Mouse (Mus musculus) left cerebral cortex, adult 18-20 months (tissue): ENCODE results near the gene 2410004P03Rik. TPM values are rescaled to one million over a fixed set of nuclear protein-coding genes. Genes with fewer than 3 reads are reported as not detected.
"Not testable (repeated sequence)": the region's sequence is repeated elsewhere in the genome, so short reads cannot be mapped to it uniquely, and the experiment has no call there.

Experiments used
- DNase-seq, 2 experiments: peaks; one replicate each; pipeline ENCODE4 v3.0.0; 2021 to 2022; ENCODE audit warnings: low spot score in 2 of 2, mixed read lengths in 1 of 2
- total RNA-seq, 2 experiments: library from RNA; stranded (reverse); gene quantifications; 2 replicates each; pipeline ENCODE4 v1.2.3; 2021

2410004P03Rik gene
- total RNA-seq, 2 experiments from 2014 or later, result 0.75 to 1.3 TPM

GRCm38 (mm10) chr12:17024554-17025110, 13.1 kb upstream of the 2410004P03Rik start:
- DNase-seq, result no peak

- no peak for DNase-seq
These were observed 10.6 kb upstream of the 2410004P03Rik start for GRCm38 (mm10) chr12:17022145-17022544.

GRCm38 (mm10) chr12:17021125-17021524, 9.6 kb upstream of the 2410004P03Rik start:
- DNase-seq, result not testable (repeated sequence)

GRCm38 (mm10) chr12:17018468-17018867, 6.9 kb upstream of the 2410004P03Rik start:
- DNase-seq, result peak; percentile 70 to 83

- DNase-seq, result no peak
These were observed 4.2 kb upstream of the 2410004P03Rik start for GRCm38 (mm10) chr12:17015711-17016110.

GRCm38 (mm10) chr12:17012067-17012899, 756 bp upstream of the 2410004P03Rik start:
- DNase-seq, result no peak

GRCm38 (mm10) chr12:17009466-17009865, 2.1 kb downstream of the 2410004P03Rik start:
- DNase-seq, result no peak

GRCm38 (mm10) chr12:17001211-17001610, 10.3 kb downstream of the 2410004P03Rik start:
- no peak for DNase-seq

GRCm38 (mm10) chr12:17000628-17001027, 10.9 kb downstream of the 2410004P03Rik start:
- no peak for DNase-seq

GRCm38 (mm10) chr12:16999739-17000497, 11.6 kb downstream of the 2410004P03Rik start, which contains the start of gene Pqlc3:
TSS of gene Pqlc3 (minus strand) at chr12:17000408.
- DNase-seq, result peak; percentile 69 to 72

GRCm38 (mm10) chr12:16999146-16999545, 12.4 kb downstream of the 2410004P03Rik start:
- no peak for DNase-seq

GRCm38 (mm10) chr12:16996886-16997462, 14.6 kb downstream of the 2410004P03Rik start:
- DNase-seq, result no peak

- DNase-seq, result no peak
These were observed 15.2 kb downstream of the 2410004P03Rik start for GRCm38 (mm10) chr12:16996281-16996680.

- DNase-seq, result no peak
These were observed 17.2 kb downstream of the 2410004P03Rik start for GRCm38 (mm10) chr12:16994291-16994690.

- no peak for DNase-seq
These were observed 19.2 kb downstream of the 2410004P03Rik start for GRCm38 (mm10) chr12:16992355-16992754.

- DNase-seq, result no peak
These were observed 20.2 kb downstream of the 2410004P03Rik start for GRCm38 (mm10) chr12:16991376-16991775.

GRCm38 (mm10) chr12:16985778-16986177, 25.7 kb downstream of the 2410004P03Rik start:
- DNase-seq, result no peak

GRCm38 (mm10) chr12:16977120-16977519, 34.4 kb downstream of the 2410004P03Rik start:
- no peak for DNase-seq

GRCm38 (mm10) chr12:16966811-16967210, 44.7 kb downstream of the 2410004P03Rik start:
- DNase-seq, result no peak

- no peak for DNase-seq
These were observed 48.2 kb downstream of the 2410004P03Rik start for GRCm38 (mm10) chr12:16963354-16963753.

GRCm38 (mm10) chr12:16958851-16959250, 52.7 kb downstream of the 2410004P03Rik start:
- DNase-seq, result no peak
